Mouse (Mus musculus) c-Kit-positive CD71-negative TER-119-negative erythroid progenitor cells, embryonic 14.5 days (primary cell): ENCODE data around the gene Gpr146.
A peak's percentile ranks its signal among the peaks of the same experiment; 100 is the strongest.
"Not testable (repeated sequence)": the region's sequence is repeated elsewhere in the genome, so short reads cannot be mapped to it uniquely, and the experiment has no call there.

ENCODE experiments used
- DNase-seq: peaks from one replicate; pipeline ENCODE4 v3.0.0-alpha.2; 2013; ENCODE audit warnings: low read depth

Gene Gpr146

DNA sequence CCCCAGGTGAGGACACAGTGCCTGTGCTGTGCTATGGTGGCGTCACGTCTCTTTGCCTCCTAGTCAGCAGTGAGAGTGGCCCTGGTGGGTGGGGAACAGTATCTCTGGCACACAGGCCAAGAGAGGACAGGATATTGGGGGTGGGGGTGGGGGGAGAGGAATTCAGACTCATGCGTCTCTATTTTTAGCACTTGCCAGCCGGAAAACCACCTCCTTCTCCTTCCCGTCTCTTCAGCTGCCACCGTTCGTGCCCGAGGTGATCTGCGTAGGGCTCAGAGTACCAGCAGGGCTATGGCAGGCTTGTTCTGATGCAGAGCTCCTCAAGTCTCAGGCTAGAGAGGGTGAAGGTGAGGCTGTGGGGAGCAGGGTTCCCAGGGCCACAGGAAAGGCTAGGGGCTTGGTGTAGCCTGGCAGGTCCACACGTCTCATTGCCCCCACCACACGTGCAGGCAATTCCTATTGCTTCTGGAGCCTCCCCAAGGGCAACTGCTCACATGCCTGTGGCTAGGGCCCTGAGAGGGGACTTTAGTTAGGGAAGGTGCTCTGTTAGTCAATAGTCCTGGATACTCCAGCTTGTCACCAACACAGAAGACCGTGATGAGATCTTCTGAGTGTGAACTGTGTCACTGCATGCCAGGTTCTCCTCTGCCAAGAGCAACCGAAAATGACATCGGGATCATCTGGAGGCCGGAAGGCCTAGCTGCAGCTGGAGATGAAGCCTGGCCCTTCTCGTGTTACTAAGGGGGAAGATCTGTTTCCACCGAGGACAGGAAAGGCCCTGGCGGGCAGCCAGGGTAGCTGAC lies at the start of gene Gpr146:
Gene Gpr146 (plus strand): TSS at position 230 of the 803 bp plus-strand sequence.
- no peak for DNase-seq

DNA sequence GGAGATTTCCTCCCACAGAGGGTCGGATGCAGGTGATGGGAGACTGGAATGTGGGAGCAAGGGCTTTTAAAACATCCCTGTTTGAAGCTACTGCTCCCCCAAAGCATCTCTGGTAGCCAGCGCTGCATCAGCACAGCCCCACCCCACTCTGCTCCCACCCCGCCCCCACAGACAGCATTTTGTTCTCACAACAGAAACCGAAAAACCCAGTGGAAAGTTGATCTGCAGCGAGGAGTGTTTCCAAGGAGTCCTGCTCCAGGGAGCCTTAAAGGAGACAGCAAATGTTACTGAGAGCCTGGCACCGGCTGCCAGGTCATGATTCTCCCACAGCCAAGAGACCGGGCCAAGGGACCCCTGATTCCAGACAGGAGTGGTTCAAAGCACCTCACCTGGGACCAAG lies 46.7 kb upstream of the Gpr146 start:
- no peak for DNase-seq

DNA sequence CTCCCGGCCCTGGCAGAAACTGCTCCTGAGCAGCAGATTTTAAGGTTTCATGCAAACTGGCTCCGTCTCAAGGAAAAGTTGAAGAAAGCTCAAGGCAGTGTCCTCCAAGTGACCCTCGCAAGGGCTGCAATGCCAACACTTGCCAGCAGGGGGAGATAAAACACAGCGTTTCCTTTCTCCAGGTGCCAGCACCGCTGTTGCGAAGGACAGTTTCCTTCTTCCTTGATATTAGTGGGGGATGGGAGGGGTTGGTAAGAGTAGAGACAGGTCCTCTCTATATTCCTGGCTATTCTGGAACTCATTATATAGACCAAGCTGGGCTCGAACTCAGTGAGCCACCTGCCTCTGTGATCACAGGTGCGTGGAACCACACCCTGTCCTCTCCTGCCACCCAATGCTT lies 45.8 kb upstream of the Gpr146 start:
- peak; percentile 77 for DNase-seq

- no peak for DNase-seq
Observed at GRCm38 (mm10) chr5:139332590-139333272, 44.8 kb upstream of the Gpr146 start.

- DNase-seq = no peak
Observed at GRCm38 (mm10) chr5:139333301-139334013, 44.0 kb upstream of the Gpr146 start.

GRCm38 (mm10) chr5:139334394-139334793 lies 43.1 kb upstream of the Gpr146 start:
- DNase-seq = not testable (repeated sequence)

DNA sequence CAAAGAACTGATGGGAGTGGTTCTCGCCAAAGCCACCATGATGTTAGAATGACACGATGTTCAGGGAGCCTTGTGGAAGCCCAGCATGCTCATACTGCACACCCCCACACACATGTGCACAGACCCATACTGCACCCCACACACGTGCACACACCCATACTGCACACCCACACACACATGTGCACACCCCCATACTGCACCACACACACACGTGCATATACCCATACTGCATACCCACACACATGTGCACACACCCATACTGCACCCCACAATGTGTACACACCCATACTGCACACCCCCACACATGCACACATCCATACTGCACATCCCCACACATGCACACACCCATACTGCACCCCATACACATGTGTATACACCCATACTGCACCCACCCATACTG lies 41.9 kb upstream of the Gpr146 start:
- DNase-seq = no peak

GRCm38 (mm10) chr5:139337826-139338370 lies 39.6 kb upstream of the Gpr146 start:
- no peak for DNase-seq

DNA sequence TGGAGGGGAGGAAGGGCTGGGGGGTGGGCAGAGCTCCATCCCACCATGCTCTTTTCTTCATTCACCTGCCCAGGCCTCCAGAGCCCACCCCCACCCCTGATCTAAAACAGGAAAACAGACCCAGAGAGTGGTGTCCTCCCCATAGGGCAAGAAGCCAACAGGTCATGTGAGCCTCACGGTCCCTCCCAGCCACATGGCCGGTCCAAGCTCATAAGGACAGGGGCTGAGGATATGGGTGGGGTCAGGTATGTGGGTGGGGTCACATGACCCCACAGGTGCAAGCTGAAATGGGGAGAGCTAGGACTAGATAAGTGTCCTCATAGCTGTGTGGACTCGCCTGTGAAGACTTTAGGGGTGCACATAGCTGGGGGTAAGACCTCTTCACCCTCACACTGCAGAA lies 39.1 kb upstream of the Gpr146 start:
- DNase-seq = no peak

DNA sequence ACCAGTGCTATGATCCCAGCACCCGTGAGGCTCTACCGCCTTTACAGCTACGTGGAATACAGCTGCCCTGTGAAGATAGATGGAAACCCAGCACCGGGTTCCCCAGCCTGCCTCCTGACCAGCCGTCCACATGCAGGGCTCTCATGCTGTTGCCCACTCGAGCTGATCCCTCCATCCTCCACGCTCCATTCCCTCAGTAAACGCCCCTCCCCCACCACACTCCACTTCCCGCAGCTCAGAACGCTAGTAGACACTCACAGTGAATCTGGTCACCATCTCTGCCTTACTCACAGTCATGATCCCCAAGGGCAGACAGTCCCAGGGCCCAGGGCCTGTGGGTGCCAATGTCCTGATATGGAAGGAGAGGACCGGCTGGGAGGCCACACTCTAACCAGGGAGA lies 38.6 kb upstream of the Gpr146 start:
- no peak for DNase-seq

DNA sequence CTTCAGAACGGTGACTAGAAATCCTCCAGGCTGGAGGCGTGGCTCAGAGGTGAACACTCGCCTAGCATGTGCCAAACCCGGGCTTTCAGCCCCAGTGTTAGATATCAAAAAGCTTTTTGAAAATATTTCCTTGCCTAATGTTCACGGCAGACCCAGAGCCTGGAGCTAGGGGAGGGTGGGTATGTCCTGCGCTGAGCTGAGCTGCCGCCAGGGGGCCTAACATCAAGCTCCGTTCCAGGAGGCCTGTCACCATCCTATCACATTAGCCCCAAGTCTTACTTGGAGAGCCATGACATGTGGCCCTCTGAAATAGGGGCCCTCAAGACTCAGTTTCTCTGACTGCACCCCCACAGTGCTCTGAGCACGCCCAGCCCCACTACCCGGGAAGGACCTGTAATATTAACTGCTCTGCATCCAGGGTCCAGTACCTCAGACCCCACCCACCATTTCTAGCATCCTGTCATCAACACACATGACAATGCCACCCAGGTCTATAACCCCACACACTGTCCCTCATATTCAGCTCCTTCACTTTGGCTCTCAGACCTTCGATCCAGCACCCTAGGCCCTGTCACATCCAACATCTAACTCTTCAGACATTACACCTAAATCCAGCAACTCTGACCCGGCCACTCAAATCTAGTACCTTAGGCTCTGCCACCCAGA lies 33.3 kb upstream of the Gpr146 start:
- peak; percentile 80 for DNase-seq

GRCm38 (mm10) chr5:139344687-139345363 lies 32.7 kb upstream of the Gpr146 start:
- peak; percentile 89 for DNase-seq

DNA sequence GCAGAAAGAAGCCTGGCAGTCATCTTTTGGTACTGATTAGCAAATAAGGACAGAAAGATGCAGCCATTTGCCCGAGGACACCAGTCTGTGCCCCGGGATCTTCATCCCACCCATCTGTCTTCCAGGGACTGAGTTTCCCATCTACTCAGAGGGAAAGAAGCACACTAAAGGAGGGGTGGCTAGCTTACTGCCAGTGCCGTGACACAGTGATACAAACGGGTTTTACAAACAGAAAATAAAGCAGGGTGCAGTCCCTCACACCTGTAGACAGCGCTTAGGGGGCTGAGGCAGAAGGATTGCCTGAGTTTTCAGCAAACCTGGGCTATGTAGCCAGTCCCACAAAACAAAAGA lies 32.2 kb upstream of the Gpr146 start:
- no peak for DNase-seq

DNA sequence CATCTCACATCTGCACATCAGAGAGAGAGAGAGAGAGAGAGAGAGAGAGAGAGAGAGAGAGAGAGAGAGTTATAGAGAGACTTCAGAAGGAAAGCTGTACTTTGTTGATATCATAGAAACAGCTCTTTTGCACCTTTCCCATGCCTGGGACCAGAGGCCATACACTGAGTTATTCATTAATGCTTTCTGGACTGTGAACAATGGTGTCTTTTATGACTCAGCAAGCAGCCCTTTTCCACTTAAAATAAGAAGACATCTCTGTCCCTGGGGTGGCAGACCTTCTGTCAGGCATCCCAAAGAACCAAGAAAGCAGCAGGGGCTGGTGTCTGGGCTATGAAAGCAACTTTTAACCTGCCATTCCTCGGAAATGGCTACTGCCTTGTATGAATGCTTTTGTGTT lies 30.3 kb upstream of the Gpr146 start:
- DNase-seq = no peak

GRCm38 (mm10) chr5:139349713-139350112 lies 27.8 kb upstream of the Gpr146 start:
- no peak for DNase-seq

DNA sequence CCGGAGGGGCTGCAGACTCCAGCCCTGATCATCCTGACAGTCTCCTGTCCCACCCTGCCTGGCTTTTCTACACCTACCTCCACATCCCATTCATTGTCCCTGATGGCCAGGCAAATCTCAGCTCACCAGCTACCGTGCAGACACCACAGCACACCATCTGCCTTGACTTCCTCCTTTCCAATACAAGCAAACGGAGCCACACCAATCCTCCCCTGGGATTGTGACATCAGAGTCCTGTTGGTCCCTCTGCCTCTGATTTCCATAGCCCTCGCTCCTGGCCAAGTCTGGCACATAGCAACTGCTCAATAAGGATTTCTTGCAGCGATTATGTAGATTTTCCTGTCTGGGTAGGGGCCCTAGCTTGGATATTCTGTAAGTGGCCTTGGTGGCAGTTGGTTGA lies 26.4 kb upstream of the Gpr146 start, which contains the start of gene Cox19:
Gene Cox19 (minus strand): TSS at position 285 of the 400 bp plus-strand sequence.
- no peak for DNase-seq

DNA sequence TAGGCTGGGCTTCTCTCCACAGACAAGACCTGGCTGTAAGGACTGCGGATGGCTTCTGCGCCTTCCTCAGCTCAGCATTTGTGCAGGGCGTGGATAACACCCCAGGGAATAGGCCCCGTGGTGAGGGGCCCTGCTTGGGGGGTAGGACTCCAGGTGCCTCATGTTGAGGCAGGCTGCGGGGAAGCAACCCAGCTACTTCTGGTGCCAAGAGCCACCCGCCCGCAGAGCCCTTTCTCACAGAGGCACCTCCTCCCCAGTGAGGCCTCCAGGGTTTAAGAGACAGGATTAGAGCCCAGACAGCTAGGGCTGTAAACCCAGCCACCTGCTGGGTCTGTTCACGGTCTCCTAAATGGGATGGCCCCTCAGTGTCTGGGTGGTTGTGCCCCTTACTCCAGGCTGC lies 25.9 kb upstream of the Gpr146 start:
- DNase-seq = no peak

- DNase-seq = no peak
Observed at GRCm38 (mm10) chr5:139352317-139352716, 25.2 kb upstream of the Gpr146 start, which contains the start of gene Cyp2w1. Gene Cyp2w1, plus strand, starts transcription at chr5:139352617.

- peak; percentile 81 for DNase-seq
Observed at GRCm38 (mm10) chr5:139353496-139353895, 24.0 kb upstream of the Gpr146 start.

DNA sequence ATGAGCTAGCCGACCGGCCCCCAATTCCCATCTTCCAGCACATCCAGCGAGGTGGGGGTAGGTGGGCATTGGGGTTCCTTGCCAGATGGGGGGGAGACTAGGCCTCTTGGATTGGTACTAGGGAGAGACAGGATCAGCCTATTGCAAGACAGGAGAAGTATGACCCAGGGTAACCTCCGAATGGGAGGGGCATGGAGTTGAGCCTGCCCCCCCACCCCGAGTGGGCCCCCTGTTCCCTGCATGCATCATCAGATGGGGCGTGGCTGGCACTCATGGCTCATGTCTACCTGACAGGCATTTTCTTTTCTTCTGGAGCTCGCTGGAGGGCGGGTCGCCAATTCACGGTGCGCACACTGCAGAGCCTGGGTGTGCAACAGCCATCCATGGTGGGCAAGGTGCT lies 23.6 kb upstream of the Gpr146 start:
- DNase-seq = no peak

DNA sequence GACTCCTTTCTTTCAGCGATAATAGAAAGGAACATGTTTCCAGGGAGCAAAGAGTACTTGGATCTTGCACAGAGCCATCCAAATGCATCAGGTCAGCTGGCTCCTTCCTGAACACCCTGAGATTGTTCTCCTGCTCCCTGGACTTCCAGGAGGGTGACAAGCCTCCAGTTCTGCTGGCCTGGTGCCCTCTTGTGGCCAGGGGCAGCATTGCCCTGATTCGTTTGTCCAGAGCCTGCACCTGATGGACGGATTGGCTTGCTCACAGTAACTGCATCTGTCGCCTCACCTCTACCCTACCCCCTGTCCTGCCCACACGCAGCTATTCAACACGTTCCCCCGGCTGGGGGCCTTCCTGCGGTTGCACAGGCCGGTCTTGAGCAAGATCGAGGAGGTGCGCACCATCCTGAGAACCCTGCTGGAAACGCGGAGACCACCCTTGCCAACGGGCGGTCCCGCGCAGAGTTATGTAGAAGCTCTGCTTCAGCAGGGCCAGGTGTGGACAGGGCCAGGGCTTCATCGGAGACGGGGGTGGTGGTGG lies 22.2 kb upstream of the Gpr146 start:
- DNase-seq = no peak
